9 mouse cellular contexts compared by ENCODE assay signal in genomic region chr16:32189109-32189508, GRCm38 (mm10). TPM values are rescaled to one million over a fixed set of nuclear protein-coding genes. Genes with fewer than 3 reads are reported as not detected.
DNase-seq lines count a peak whose midpoint lies in the region; ATAC-seq and TF ChIP-seq lines count a peak whose summit lies in the region.
"Had no signal": no experiment of that assay in that cellular context is flagged by ENCODE, and none has a peak within 500 bp of the region (broad histone marks: within the 10 kb centered on the region; RNA-seq: fewer than 3 reads in every experiment).

No protein-coding gene starts in this region.

- peak; percentile 58 for DNase-seq in forebrain, postnatal 0 days
- DNase-seq in forebrain, embryonic 10.5 days (ENCODE audit: extremely low spot score, low spot score) = no peak
- peak; percentile 55 for DNase-seq in thymus, postnatal 0 days (ENCODE audit: low spot score)
- DNase-seq in thymus, postnatal 10 days (ENCODE audit: low spot score in 2 of 2) = no peak
- peak; percentile 46 for DNase-seq in liver
- DNase-seq in naive thymus-derived CD4-positive, alpha-beta T cell, adult 2 months (ENCODE audit: low read depth) = peak; percentile 34
- no peak for DNase-seq in cerebellum, adult 2 months

- H3K9ac ChIP-seq in forebrain, postnatal 0 days = no peak overlapping the region
- H3K9ac ChIP-seq in forebrain, embryonic 16.5 days (replicated peaks; ENCODE audit: low read depth, low read length) = no peak overlapping the region

- no peak overlapping the region for H3K27ac ChIP-seq in forebrain, postnatal 0 days (ENCODE audit: low read depth, low read length)
- H3K27ac ChIP-seq in forebrain, embryonic 10.5 days = no peak overlapping the region
- H3K27ac ChIP-seq in cerebellum, adult 2 months (ENCODE audit: insufficient read depth, low read length) = no peak overlapping the region
- H3K27ac ChIP-seq in forebrain, embryonic 16.5 days (ENCODE audit: low read length) = no peak overlapping the region

- no peak for TF ChIP-seq CTCF in forebrain, postnatal 0 days (IDR thresholded peaks at IDR 0.05; ENCODE audit: low read depth)
- TF ChIP-seq CTCF in cerebellum, adult 2 months (IDR thresholded peaks at IDR 0.05; ENCODE audit: borderline replicate concordance, insufficient read depth, low read depth, low read length) = no peak

- H3K9me3 ChIP-seq in forebrain, postnatal 0 days (ENCODE audit: low read length) = no peaks in the 10 kb centered on the region
- 0 out of 2 replicates have a peak, but pooled peaks cover 3% of the 10 kb centered on the region for H3K9me3 ChIP-seq in forebrain, embryonic 10.5 days
- no peaks in the 10 kb centered on the region for H3K9me3 ChIP-seq in forebrain, embryonic 16.5 days (ENCODE audit: control insufficient read depth, low read length)

- H3K36me3 ChIP-seq in forebrain, postnatal 0 days (ENCODE audit: insufficient read depth) = no peaks in the 10 kb centered on the region
- H3K36me3 ChIP-seq in forebrain, embryonic 10.5 days (replicated peaks) = no peaks in the 10 kb centered on the region
- H3K36me3 ChIP-seq in forebrain, embryonic 16.5 days (ENCODE audit: control insufficient read depth, insufficient read depth) = no peaks in the 10 kb centered on the region

- no peaks in the 10 kb centered on the region for H3K4me1 ChIP-seq in forebrain, postnatal 0 days (ENCODE audit: insufficient read depth)
- peaks cover 3% of the 10 kb centered on the region for H3K4me1 ChIP-seq in forebrain, embryonic 10.5 days
- H3K4me1 ChIP-seq in cerebellum, adult 2 months (ENCODE audit: control insufficient read depth, insufficient read depth, low read length) = peaks cover 6% of the 10 kb centered on the region; the same call in 1 of the 2 replicates
- H3K4me1 ChIP-seq in forebrain, embryonic 16.5 days (replicated peaks; ENCODE audit: control insufficient read depth, insufficient read depth, low read length) = peaks cover 3% of the 10 kb centered on the region; the same call in 1 of the 2 replicates

- no peak overlapping the region for H3K4me3 ChIP-seq in forebrain, postnatal 0 days (ENCODE audit: low read depth, low read length)
- H3K4me3 ChIP-seq in forebrain, embryonic 10.5 days = no peak overlapping the region
- H3K4me3 ChIP-seq in cerebellum, adult 2 months (replicated peaks; ENCODE audit: insufficient read depth, low read depth, low read length) = no peak overlapping the region
- H3K4me3 ChIP-seq in forebrain, embryonic 16.5 days (replicated peaks; ENCODE audit: low read length) = no peak overlapping the region

- ATAC-seq in forebrain, postnatal 0 days = peak; percentile 81
- ATAC-seq in forebrain, embryonic 16.5 days = no peak

- TF ChIP-seq POLR2A in cerebellum, adult 2 months (IDR thresholded peaks at IDR 0.05; ENCODE audit: borderline replicate concordance, insufficient read depth, low read length) = no peak

- H3K4me2 ChIP-seq in forebrain, postnatal 0 days (ENCODE audit: low read depth) = no peak overlapping the region
- no peak overlapping the region for H3K4me2 ChIP-seq in forebrain, embryonic 16.5 days (ENCODE audit: low read length)

- no peaks in the 10 kb centered on the region for H3K27me3 ChIP-seq in forebrain, postnatal 0 days (ENCODE audit: insufficient read depth, low read length)
- H3K27me3 ChIP-seq in forebrain, embryonic 10.5 days (ENCODE audit: poor library complexity, severe bottlenecking) = no peaks in the 10 kb centered on the region
- no peaks in the 10 kb centered on the region for H3K27me3 ChIP-seq in cerebellum, adult 2 months (ENCODE audit: control insufficient read depth, insufficient read depth, low read length)
- H3K27me3 ChIP-seq in forebrain, embryonic 16.5 days (replicated peaks; ENCODE audit: control insufficient read depth, insufficient read depth, low read length) = no peaks in the 10 kb centered on the region

- WGBS in forebrain, postnatal 0 days = 39% methylated on average over 6 of the region's 6 CpGs
- WGBS in forebrain, embryonic 10.5 days = 78% methylated on average over 6 of the region's 6 CpGs
- 29% methylated on average over 6 of the region's 6 CpGs for WGBS in cerebellum, adult 2 months
- 49% methylated on average over 6 of the region's 6 CpGs for WGBS in forebrain, embryonic 16.5 days

RNA-seq across cellular contexts. Expression of gene Bex6, which starts 9.5 kb away (rescaled TPM):
- not detected in 2 replicates for total RNA-seq in forebrain, postnatal 0 days (2014; rRNA removed)
- not detected in 2 replicates for polyA plus RNA-seq in forebrain, postnatal 0 days (2015; fragmentation: Nextera tagmentation; extraction: Ambion mirVana)
- 0.62 TPM in 1 of 2 replicates, not detected in the other for polyA plus RNA-seq in forebrain, embryonic 10.5 days (2016; fragmentation: Nextera tagmentation; extraction: Ambion mirVana)
- 4.1 and 6.6 TPM in 2 replicates for polyA plus RNA-seq in thymus, postnatal 0 days (2015; fragmentation: Nextera tagmentation; extraction: Ambion mirVana)
- polyA plus RNA-seq in cerebellum, adult 2 months (2012; rRNA removed) = not detected in 2 replicates
- not detected in 2 replicates for polyA plus RNA-seq in forebrain, embryonic 16.5 days (2015; fragmentation: Nextera tagmentation; extraction: Ambion mirVana)
- total RNA-seq: left cerebral cortex, postnatal 10 days had no signal

RNA-seq across cellular contexts. Expression of gene Nrros, which starts 23.7 kb away (rescaled TPM):
- 10.2 and 12.5 TPM in 2 replicates for total RNA-seq in forebrain, postnatal 0 days (2014; rRNA removed)
- 6.4 and 7.6 TPM in 2 replicates for polyA plus RNA-seq in forebrain, postnatal 0 days (2015; fragmentation: Nextera tagmentation; extraction: Ambion mirVana)
- polyA plus RNA-seq in forebrain, embryonic 10.5 days (2016; fragmentation: Nextera tagmentation; extraction: Ambion mirVana) = 7.3 and 9.3 TPM in 2 replicates
- 94.5 and 99.5 TPM in 2 replicates for polyA plus RNA-seq in thymus, postnatal 0 days (2015; fragmentation: Nextera tagmentation; extraction: Ambion mirVana)
- polyA plus RNA-seq in cerebellum, adult 2 months (2012; rRNA removed) = 4.1 and 4.8 TPM in 2 replicates
- polyA plus RNA-seq in forebrain, embryonic 16.5 days (2015; fragmentation: Nextera tagmentation; extraction: Ambion mirVana) = 9.0 TPM in 2 replicates

RNA-seq across cellular contexts. Expression of gene Fbxo45, which starts 57.8 kb away (rescaled TPM):
- 45.2 and 51.0 TPM in 2 replicates for total RNA-seq in forebrain, postnatal 0 days (2014; rRNA removed)
- polyA plus RNA-seq in forebrain, postnatal 0 days (2015; fragmentation: Nextera tagmentation; extraction: Ambion mirVana) = 13.5 and 16.7 TPM in 2 replicates
- 8.3 and 9.8 TPM in 2 replicates for polyA plus RNA-seq in forebrain, embryonic 10.5 days (2016; fragmentation: Nextera tagmentation; extraction: Ambion mirVana)
- 8.8 and 11.9 TPM in 2 replicates for polyA plus RNA-seq in thymus, postnatal 0 days (2015; fragmentation: Nextera tagmentation; extraction: Ambion mirVana)
- polyA plus RNA-seq in cerebellum, adult 2 months (2012; rRNA removed) = 29.6 and 30.8 TPM in 2 replicates
- 9.9 and 10.2 TPM in 2 replicates for polyA plus RNA-seq in forebrain, embryonic 16.5 days (2015; fragmentation: Nextera tagmentation; extraction: Ambion mirVana)

RNA-seq across cellular contexts. Expression of gene Wdr53, which starts 57.9 kb away (rescaled TPM):
- 18.0 and 21.2 TPM in 2 replicates for total RNA-seq in forebrain, postnatal 0 days (2014; rRNA removed)
- polyA plus RNA-seq in forebrain, postnatal 0 days (2015; fragmentation: Nextera tagmentation; extraction: Ambion mirVana) = 11.5 and 12.8 TPM in 2 replicates
- 18.0 and 19.9 TPM in 2 replicates for polyA plus RNA-seq in forebrain, embryonic 10.5 days (2016; fragmentation: Nextera tagmentation; extraction: Ambion mirVana)
- polyA plus RNA-seq in thymus, postnatal 0 days (2015; fragmentation: Nextera tagmentation; extraction: Ambion mirVana) = 23.9 and 26.8 TPM in 2 replicates
- 10.8 and 11.1 TPM in 2 replicates for polyA plus RNA-seq in cerebellum, adult 2 months (2012; rRNA removed)
- 13.9 and 15.7 TPM in 2 replicates for polyA plus RNA-seq in forebrain, embryonic 16.5 days (2015; fragmentation: Nextera tagmentation; extraction: Ambion mirVana)

Comparison
In these comparisons a context has a peak if more than half of its experiments do, and no peak if none do; other contexts are left out.
1. DNase-seq: peak in forebrain, postnatal 0 days (single experiment), thymus, postnatal 0 days (single experiment), liver (single experiment) and naive thymus-derived CD4-positive, alpha-beta T cell, adult 2 months (single experiment); none in forebrain, embryonic 10.5 days (single experiment), thymus, postnatal 10 days (0 of 2) and cerebellum, adult 2 months (0 of 2).